ENCODE assay signal across 8 mouse cellular contexts in genomic region chr12:76961052-76961931, GRCm38 (mm10). TPM values are rescaled to one million over a fixed set of nuclear protein-coding genes. Genes with fewer than 3 reads are reported as not detected.
A peak's percentile ranks its signal among the peaks of the same experiment; 100 is the strongest.
DNase-seq lines count a peak whose midpoint lies in the region; ATAC-seq and TF ChIP-seq lines count a peak whose summit lies in the region.

No protein-coding gene starts in this region.

- TF ChIP-seq CTCF in E14TG2a.4 (conservative IDR thresholded peaks at IDR 0.05; ENCODE audit: low read length) = no peak
- no peak for TF ChIP-seq CTCF in liver, postnatal 0 days (IDR thresholded peaks at IDR 0.05; ENCODE audit: low read depth)
- no peak for TF ChIP-seq CTCF in stomach, postnatal 0 days (IDR thresholded peaks at IDR 0.05; ENCODE audit: low read depth)

- peak overlapping the region; percentile 93 for H3K4me3 ChIP-seq in heart, embryonic 15.5 days
- peak overlapping the region; percentile 100 for H3K4me3 ChIP-seq in E14TG2a.4 (replicated peaks; ENCODE audit: low read length)
- peak overlapping the region; percentile 92 for H3K4me3 ChIP-seq in brown adipose tissue, adult 24 weeks (ENCODE audit: insufficient read depth, low read depth, low read length)
- H3K4me3 ChIP-seq in hindbrain, embryonic 12.5 days = peak overlapping the region; percentile 83
- peak overlapping the region; percentile 84 for H3K4me3 ChIP-seq in liver, postnatal 0 days (ENCODE audit: low read depth, low read length)
- H3K4me3 ChIP-seq in stomach, postnatal 0 days (ENCODE audit: low read depth, low read length) = peak overlapping the region; percentile 91

- ATAC-seq in heart, embryonic 15.5 days (replicated peaks; ENCODE audit: insufficient number of reproducible peaks, insufficient read depth, low FRiP score, low read depth) = peak; percentile 27
- peak; percentile 38 for ATAC-seq in hindbrain, embryonic 12.5 days (ENCODE audit: low FRiP score)
- ATAC-seq in liver, postnatal 0 days = peak; percentile 1
- ATAC-seq in stomach, postnatal 0 days (ENCODE audit: low FRiP score, low TSS enrichment) = peak; percentile 19

- no peak for DNase-seq in heart, adult 18-20 months
- no peak for DNase-seq in liver, postnatal 0 days
- peak; percentile 45 for DNase-seq in stomach, postnatal 0 days (ENCODE audit: low spot score)
- no peak for DNase-seq in T-cell, adult 2 months (ENCODE audit: low spot score)

- no peak for TF ChIP-seq EP300 in liver, postnatal 0 days (IDR thresholded peaks at IDR 0.05; ENCODE audit: low read depth)
- TF ChIP-seq EP300 in stomach, postnatal 0 days (optimal IDR thresholded peaks at IDR 0.05) = no peak

- peak overlapping the region; percentile 89 for H3K9ac ChIP-seq in heart, embryonic 15.5 days
- H3K9ac ChIP-seq in hindbrain, embryonic 12.5 days = peak overlapping the region; percentile 84
- H3K9ac ChIP-seq in liver, postnatal 0 days (replicated peaks) = peak overlapping the region; percentile 90
- H3K9ac ChIP-seq in stomach, postnatal 0 days (ENCODE audit: low read length) = peak overlapping the region; percentile 90

- H3K27me3 ChIP-seq in heart, embryonic 15.5 days = no peaks in the 10 kb centered on the region
- H3K27me3 ChIP-seq in E14TG2a.4 (ENCODE audit: insufficient read depth, low read length) = no peaks in the 10 kb centered on the region
- no peaks in the 10 kb centered on the region for H3K27me3 ChIP-seq in hindbrain, embryonic 12.5 days
- no peaks in the 10 kb centered on the region for H3K27me3 ChIP-seq in liver, postnatal 0 days (ENCODE audit: insufficient read depth, low read length)
- H3K27me3 ChIP-seq in stomach, postnatal 0 days (ENCODE audit: control insufficient read depth, insufficient read depth, low read length) = no peaks in the 10 kb centered on the region

- H3K36me3 ChIP-seq in heart, embryonic 15.5 days = no peaks in the 10 kb centered on the region
- H3K36me3 ChIP-seq in E14TG2a.4 (ENCODE audit: insufficient read depth, low read length) = peaks cover 47% of the 10 kb centered on the region
- H3K36me3 ChIP-seq in hindbrain, embryonic 12.5 days = peaks cover 20% of the 10 kb centered on the region
- H3K36me3 ChIP-seq in liver, postnatal 0 days (replicated peaks; ENCODE audit: insufficient read depth, low read length) = peaks cover 6% of the 10 kb centered on the region
- H3K36me3 ChIP-seq in stomach, postnatal 0 days (ENCODE audit: control insufficient read depth, insufficient read depth, low read length) = 0 out of 2 replicates have a peak, but pooled peaks cover 1% of the 10 kb centered on the region

- H3K4me2 ChIP-seq in heart, embryonic 15.5 days = peak overlapping the region; percentile 88
- peak overlapping the region; percentile 95 for H3K4me2 ChIP-seq in hindbrain, embryonic 12.5 days (replicated peaks)
- peak overlapping the region; percentile 75 for H3K4me2 ChIP-seq in liver, postnatal 0 days (ENCODE audit: low read depth, low read length)
- peak overlapping the region; percentile 81 for H3K4me2 ChIP-seq in stomach, postnatal 0 days (replicated peaks; ENCODE audit: low read depth)

- 4% methylated on average over 44 of the region's 45 CpGs for WGBS in heart, embryonic 15.5 days
- 8% methylated on average over 35 of the region's 45 CpGs for WGBS in hindbrain, embryonic 12.5 days
- 2% methylated on average over 40 of the region's 45 CpGs for WGBS in liver, postnatal 0 days (ENCODE audit: insufficient replicate concordance)
- WGBS in stomach, postnatal 0 days = 5% methylated on average over 29 of the region's 45 CpGs

- H3K4me1 ChIP-seq in heart, embryonic 15.5 days (replicated peaks) = peaks cover 18% of the 10 kb centered on the region
- peaks cover 75% of the 10 kb centered on the region for H3K4me1 ChIP-seq in E14TG2a.4 (replicated peaks; ENCODE audit: low read depth, low read length)
- H3K4me1 ChIP-seq in brown adipose tissue, adult 24 weeks (ENCODE audit: control insufficient read depth, insufficient read depth, insufficient read length, low read length) = peaks cover 5% of the 10 kb centered on the region; the same call in 1 of the 2 replicates
- H3K4me1 ChIP-seq in hindbrain, embryonic 12.5 days = peaks cover 11% of the 10 kb centered on the region
- peaks cover 21% of the 10 kb centered on the region for H3K4me1 ChIP-seq in liver, postnatal 0 days (ENCODE audit: insufficient read depth)
- H3K4me1 ChIP-seq in stomach, postnatal 0 days (replicated peaks; ENCODE audit: control insufficient read depth, insufficient read depth) = no peaks in the 10 kb centered on the region

- peak overlapping the region; percentile 73 for H3K27ac ChIP-seq in heart, embryonic 15.5 days
- H3K27ac ChIP-seq in brown adipose tissue, adult 24 weeks (replicated peaks; ENCODE audit: low read depth, low read length) = peak overlapping the region; percentile 67
- peak overlapping the region; percentile 50 for H3K27ac ChIP-seq in hindbrain, embryonic 12.5 days
- H3K27ac ChIP-seq in liver, postnatal 0 days (ENCODE audit: low read depth) = peak overlapping the region; percentile 92
- H3K27ac ChIP-seq in stomach, postnatal 0 days (replicated peaks) = peak overlapping the region; percentile 81

- no peaks in the 10 kb centered on the region for H3K9me3 ChIP-seq in heart, embryonic 15.5 days (replicated peaks)
- H3K9me3 ChIP-seq in E14TG2a.4 (ENCODE audit: low read length) = no peaks in the 10 kb centered on the region
- no peaks in the 10 kb centered on the region for H3K9me3 ChIP-seq in hindbrain, embryonic 12.5 days (replicated peaks)
- no peaks in the 10 kb centered on the region for H3K9me3 ChIP-seq in liver, postnatal 0 days (ENCODE audit: low read length)
- no peaks in the 10 kb centered on the region for H3K9me3 ChIP-seq in stomach, postnatal 0 days (ENCODE audit: control insufficient read depth, low read length)

RNA-seq across cellular contexts. Expression of gene Max, which starts 0.7 kb away (rescaled TPM):
- 8.4 and 9.1 TPM in 2 replicates for polyA plus RNA-seq in heart, embryonic 15.5 days (2015; fragmentation: Nextera tagmentation; extraction: Ambion mirVana)
- 10 to 100 TPM; 61.4 to 70.4 TPM for total RNA-seq in heart, adult 18-20 months (2021)
- polyA plus RNA-seq in brown adipose tissue, adult 24 weeks (2012; ENCODE audit: insufficient read depth, insufficient read length, missing spikeins) = 42.7 and 44.6 TPM in 2 replicates
- polyA plus RNA-seq in hindbrain, embryonic 12.5 days (2016; fragmentation: Nextera tagmentation; extraction: Ambion mirVana) = 14.3 and 17.2 TPM in 2 replicates
- 6.3 and 7.1 TPM in 2 replicates for polyA plus RNA-seq in liver, postnatal 0 days (2015; fragmentation: Nextera tagmentation; extraction: Ambion mirVana)
- 11.4 TPM in 2 replicates for polyA plus RNA-seq in stomach, postnatal 0 days (2015; fragmentation: Nextera tagmentation; extraction: Ambion mirVana)
